Comparison of ENCODE assay signal across 17 mouse cellular contexts in the genomic region with DNA sequence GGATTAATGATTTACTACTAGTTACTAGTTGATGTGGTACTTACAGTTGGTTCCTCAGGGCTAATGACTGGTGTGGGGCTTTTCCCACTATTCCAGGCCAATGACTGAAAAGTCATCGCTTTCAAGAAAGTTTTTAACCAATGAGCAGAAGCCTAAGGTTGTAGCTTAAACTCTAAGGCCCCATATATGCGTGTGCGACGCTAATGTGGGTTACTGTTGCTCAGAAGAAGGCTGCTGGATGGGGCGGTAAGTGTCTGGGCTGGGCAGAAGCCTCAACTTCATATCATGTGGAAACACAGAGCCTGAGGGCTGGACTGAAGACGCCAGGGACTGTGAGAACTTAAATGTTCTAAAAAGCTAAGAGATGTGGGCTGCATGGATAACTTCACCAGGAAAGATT. TPM values are rescaled to one million over a fixed set of nuclear protein-coding genes. Genes with fewer than 3 reads are reported as not detected.
"Had no signal": no experiment of that assay in that cellular context is flagged by ENCODE, and none has a peak within 500 bp of the region (broad histone marks: within the 10 kb centered on the region; RNA-seq: fewer than 3 reads in every experiment).

A gene (plus strand): TSS at position 118 of the 400 bp plus-strand sequence.

- ATAC-seq: inflammation-experienced regulatory T-cells, adult 6 months; intestine, postnatal 0 days; lung, postnatal 0 days had no signal

- H3K27me3 ChIP-seq: limb, embryonic 13.5 days; liver, embryonic 15.5 days; neural tube, embryonic 12.5 days had no signal

- H3K4me3 ChIP-seq: layer of hippocampus, adult 2 months; limb, embryonic 13.5 days; liver, embryonic 15.5 days; myocyte; neural tube, embryonic 12.5 days had no signal

- H3K4me2 ChIP-seq: limb, embryonic 13.5 days; liver, embryonic 11.5 days; liver, embryonic 15.5 days; neural tube, embryonic 12.5 days had no signal

- H3K36me3 ChIP-seq: limb, embryonic 13.5 days; liver, embryonic 15.5 days; neural tube, embryonic 12.5 days had no signal

- H3K9ac ChIP-seq: limb, embryonic 13.5 days; liver, embryonic 15.5 days; neural tube, embryonic 12.5 days had no signal

- H3K27ac ChIP-seq: layer of hippocampus, adult 2 months; limb, embryonic 13.5 days; liver, embryonic 15.5 days; neural tube, embryonic 12.5 days; stomach, postnatal 0 days had no signal

- H3K4me1 ChIP-seq: limb, embryonic 13.5 days; liver, embryonic 15.5 days; neural tube, embryonic 12.5 days had no signal

- H3K9me3 ChIP-seq: limb, embryonic 13.5 days; liver, embryonic 15.5 days; neural tube, embryonic 12.5 days had no signal

- DNase-seq: left cerebral cortex, postnatal 4 days; lung, adult 2 months; lung, postnatal 36 days; midbrain, embryonic 14.5 days; thymus, postnatal 4 days had no signal

RNA-seq across cellular contexts. Expression of the gene that starts here (rescaled TPM):
- total RNA-seq: megakaryocyte progenitor cell, adult 5-6 weeks; neutrophil, adult 5-6 weeks had no signal
- polyA plus RNA-seq: inflammation-experienced regulatory T-cells, adult 6 months; intestine, postnatal 0 days; limb, embryonic 13.5 days; liver, embryonic 11.5 days; liver, embryonic 15.5 days; midbrain, embryonic 14.5 days; stomach, postnatal 0 days had no signal
